In the genomic region with DNA sequence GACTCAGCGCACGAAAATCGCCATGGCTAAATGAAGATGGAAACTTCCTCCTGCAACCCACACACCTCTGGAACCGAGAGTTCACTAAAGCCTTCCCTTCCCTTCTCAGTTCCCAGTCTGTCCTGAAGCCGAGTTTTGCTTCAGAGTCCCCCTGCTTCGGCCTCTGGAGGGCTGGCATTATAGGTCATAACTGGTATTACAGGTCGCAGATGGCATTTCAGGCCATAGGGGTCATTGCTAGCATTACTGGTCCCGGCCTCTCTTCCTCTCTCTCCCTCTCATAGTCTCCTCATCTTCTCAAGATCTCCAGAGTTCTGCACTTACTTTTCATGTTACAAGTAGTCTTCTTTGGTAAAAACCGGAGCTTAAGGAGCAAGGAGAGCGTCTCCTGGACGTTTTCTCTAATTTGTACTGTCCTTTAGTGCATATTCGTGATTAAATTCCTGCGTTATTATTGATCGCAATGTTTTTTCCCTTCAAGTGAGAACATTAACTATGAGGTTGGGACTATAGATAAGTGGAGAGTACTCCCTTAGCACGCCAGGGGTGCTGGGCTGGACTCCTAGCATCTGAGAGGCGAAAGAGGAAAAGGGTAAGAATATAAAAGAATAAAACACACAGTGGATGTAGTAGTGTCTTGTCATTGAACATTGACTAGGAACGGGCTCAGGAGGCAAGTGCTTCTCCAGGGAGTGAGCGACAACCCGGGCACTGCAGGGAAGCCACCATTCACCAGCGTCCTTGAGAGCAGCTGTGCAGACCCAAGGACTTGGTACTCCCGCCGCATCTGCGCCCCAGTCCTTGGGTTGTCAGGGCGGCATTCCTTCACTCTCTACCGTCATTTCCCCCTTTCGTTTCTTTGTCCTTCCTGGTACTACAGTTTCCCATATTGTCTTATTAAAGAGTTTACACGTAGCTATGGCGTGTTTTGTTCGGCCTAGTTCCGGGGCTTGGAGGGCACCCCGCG, we compare ENCODE assay signal across 7 mouse cellular contexts. TPM values are rescaled to one million over a fixed set of nuclear protein-coding genes. Genes with fewer than 3 reads are reported as not detected.
DNase-seq lines count a peak whose midpoint lies in the region; ATAC-seq and TF ChIP-seq lines count a peak whose summit lies in the region.

No protein-coding gene starts in this region.

- TF ChIP-seq POLR2A in lung, adult 2 months (IDR thresholded peaks at IDR 0.05; ENCODE audit: borderline replicate concordance, extremely low read depth, low read depth, low read length), result no peak

- peaks cover 15% of the 10 kb centered on the region for H3K4me1 ChIP-seq in lung, adult 2 months (ENCODE audit: control insufficient read depth, insufficient read depth, low read length)
- H3K4me1 ChIP-seq in forebrain, embryonic 12.5 days, result peaks cover 19% of the 10 kb centered on the region
- H3K4me1 ChIP-seq in kidney, embryonic 16.5 days (ENCODE audit: insufficient read depth, low read length), result peaks cover 36% of the 10 kb centered on the region
- H3K4me1 ChIP-seq in megakaryocyte, embryonic 14.5 days, result peaks cover 65% of the 10 kb centered on the region

- H3K4me3 ChIP-seq in lung, adult 2 months (replicated peaks; ENCODE audit: extremely low read depth, low read depth, low read length), result peak overlapping the region; percentile 83
- H3K4me3 ChIP-seq in forebrain, embryonic 12.5 days (replicated peaks), result peak overlapping the region; percentile 72
- H3K4me3 ChIP-seq in kidney, embryonic 16.5 days (ENCODE audit: low read length), result peak overlapping the region; percentile 88
- peak overlapping the region; percentile 99 for H3K4me3 ChIP-seq in megakaryocyte, embryonic 14.5 days (replicated peaks)

- peak overlapping the region; percentile 82 for H3K9ac ChIP-seq in forebrain, embryonic 12.5 days
- peak overlapping the region; percentile 94 for H3K9ac ChIP-seq in kidney, embryonic 16.5 days (replicated peaks; ENCODE audit: low read length)

- 32% methylated on average over 32 of the region's 32 CpGs for WGBS in lung, adult 2 months
- 11% methylated on average over 32 of the region's 32 CpGs for WGBS in forebrain, embryonic 12.5 days
- 17% methylated on average over 32 of the region's 32 CpGs for WGBS in kidney, embryonic 16.5 days

- ATAC-seq in forebrain, embryonic 12.5 days (ENCODE audit: low FRiP score), result peak; percentile 59
- peak; percentile 35 for ATAC-seq in kidney, embryonic 16.5 days (ENCODE audit: low FRiP score, low TSS enrichment)

- H3K36me3 ChIP-seq in forebrain, embryonic 12.5 days (replicated peaks), result no peaks in the 10 kb centered on the region; the same call in 1 of the 2 replicates
- H3K36me3 ChIP-seq in kidney, embryonic 16.5 days (ENCODE audit: insufficient read depth, low read length), result no peaks in the 10 kb centered on the region
- peaks cover 43% of the 10 kb centered on the region for H3K36me3 ChIP-seq in megakaryocyte, embryonic 14.5 days (replicated peaks; ENCODE audit: low read length)
- H3K36me3 ChIP-seq in splenic B cell, adult 2 months (ENCODE audit: control insufficient read depth, insufficient read depth, low read length, poor library complexity, severe bottlenecking), result no peaks in the 10 kb centered on the region

- H3K4me2 ChIP-seq in forebrain, embryonic 12.5 days, result peak overlapping the region; percentile 71
- peak overlapping the region; percentile 80 for H3K4me2 ChIP-seq in kidney, embryonic 16.5 days (replicated peaks; ENCODE audit: low read depth, low read length)

- no peaks in the 10 kb centered on the region for H3K9me3 ChIP-seq in forebrain, embryonic 12.5 days
- H3K9me3 ChIP-seq in kidney, embryonic 16.5 days (ENCODE audit: low read length), result peaks cover 6% of the 10 kb centered on the region; the same call in 1 of the 2 replicates
- peaks cover 13% of the 10 kb centered on the region for H3K9me3 ChIP-seq in megakaryocyte, embryonic 14.5 days

- DNase-seq in lung, adult 2 months, result no peak
- DNase-seq in lung, postnatal 4 days, result no peak
- peak; percentile 70 for DNase-seq in adrenal gland, adult 2 months
- DNase-seq in splenic B cell, adult 2 months (ENCODE audit: low read depth, low spot score), result peak; percentile 32

- H3K27me3 ChIP-seq in forebrain, embryonic 12.5 days, result 0 out of 2 replicates have a peak, but pooled peaks cover 9% of the 10 kb centered on the region
- H3K27me3 ChIP-seq in kidney, embryonic 16.5 days (ENCODE audit: insufficient read depth, low read length), result no peaks in the 10 kb centered on the region
- H3K27me3 ChIP-seq in megakaryocyte, embryonic 14.5 days (replicated peaks), result no peaks in the 10 kb centered on the region
- H3K27me3 ChIP-seq in splenic B cell, adult 2 months (ENCODE audit: control insufficient read depth, insufficient read depth, low read length, poor library complexity, severe bottlenecking), result no peaks in the 10 kb centered on the region

- H3K27ac ChIP-seq in forebrain, embryonic 12.5 days, result peak overlapping the region; percentile 66
- H3K27ac ChIP-seq in kidney, embryonic 16.5 days (ENCODE audit: low read length), result peak overlapping the region; percentile 80

- no peak for TF ChIP-seq CTCF in lung, adult 2 months (IDR thresholded peaks at IDR 0.05; ENCODE audit: insufficient read depth, low read length)

RNA-seq across cellular contexts. Expression of gene Ano6, which starts 0.8 kb away (rescaled TPM):
- 47.6 and 63.1 TPM in 2 replicates for polyA plus RNA-seq in lung, adult 2 months (2012; rRNA removed)
- total RNA-seq in adrenal gland, adult 2 months (2021), result 10 to 100 TPM; 69.6 to 90.3 TPM
- polyA plus RNA-seq in adrenal gland, adult 2 months (2012; rRNA removed), result 20.6 and 28.6 TPM in 2 replicates
- 34.6 and 36.3 TPM in 2 replicates for polyA plus RNA-seq in forebrain, embryonic 12.5 days (2016; fragmentation: Nextera tagmentation; extraction: Ambion mirVana)
- polyA plus RNA-seq in kidney, embryonic 16.5 days (2015; fragmentation: Nextera tagmentation; extraction: Ambion mirVana), result 54.4 and 67.2 TPM in 2 replicates
- polyA plus RNA-seq in megakaryocyte, embryonic 14.5 days (2012; ENCODE audit: insufficient read depth, low replicate concordance), result 2.4 and 10.3 TPM in 2 replicates

Comparison
In these comparisons a context has a peak if more than half of its experiments do, and no peak if none do; other contexts are left out.
1. DNase-seq: peak in adrenal gland, adult 2 months (single experiment) and splenic B cell, adult 2 months (single experiment); none in lung, adult 2 months (single experiment) and lung, postnatal 4 days (0 of 2).
2. Peak in every context shown above with its lines, with median percentiles within 50 percentile points of each other: H3K4me3 ChIP-seq.